ENCODE assay signal across 11 mouse cellular contexts in genomic region chr1:39839217-39839616, GRCm38 (mm10). TPM values are rescaled to one million over a fixed set of nuclear protein-coding genes. Genes with fewer than 3 reads are reported as not detected.
DNase-seq lines count a peak whose midpoint lies in the region; ATAC-seq and TF ChIP-seq lines count a peak whose summit lies in the region.
"Had no signal": no experiment of that assay in that cellular context is flagged by ENCODE, and none has a peak within 500 bp of the region (broad histone marks: within the 10 kb centered on the region; RNA-seq: fewer than 3 reads in every experiment).

No protein-coding gene starts in this region.

- H3K9me3 ChIP-seq in lung, embryonic 14.5 days (ENCODE audit: low read depth, low read length), result no peaks in the 10 kb centered on the region
- no peaks in the 10 kb centered on the region for H3K9me3 ChIP-seq in forebrain, embryonic 15.5 days
- no peaks in the 10 kb centered on the region for H3K9me3 ChIP-seq in liver, embryonic 15.5 days (replicated peaks)
- H3K9me3 ChIP-seq: megakaryocyte, embryonic 14.5 days had no signal

- no peak overlapping the region for H3K4me2 ChIP-seq in lung, embryonic 14.5 days
- H3K4me2 ChIP-seq in forebrain, embryonic 15.5 days (replicated peaks), result no peak overlapping the region
- H3K4me2 ChIP-seq in liver, embryonic 15.5 days, result peak overlapping the region; percentile 13; the same call in 1 of the 2 replicates

- no peak overlapping the region for H3K27ac ChIP-seq in lung, embryonic 14.5 days (ENCODE audit: low read depth)
- H3K27ac ChIP-seq in forebrain, embryonic 15.5 days (replicated peaks), result peak overlapping the region; percentile 70
- H3K27ac ChIP-seq in liver, embryonic 15.5 days (replicated peaks), result no peak overlapping the region

- H3K4me3 ChIP-seq in lung, embryonic 14.5 days (ENCODE audit: low read depth, low read length), result no peak overlapping the region
- H3K4me3 ChIP-seq in forebrain, embryonic 15.5 days, result no peak overlapping the region
- no peak overlapping the region for H3K4me3 ChIP-seq in liver, embryonic 15.5 days (replicated peaks)
- H3K4me3 ChIP-seq: megakaryocyte, embryonic 14.5 days had no signal

- no peak overlapping the region for H3K9ac ChIP-seq in lung, embryonic 14.5 days
- no peak overlapping the region; the same call in 1 of the 2 replicates for H3K9ac ChIP-seq in forebrain, embryonic 15.5 days (replicated peaks)
- no peak overlapping the region for H3K9ac ChIP-seq in liver, embryonic 15.5 days

- H3K36me3 ChIP-seq in lung, embryonic 14.5 days (ENCODE audit: insufficient read depth), result no peaks in the 10 kb centered on the region
- H3K36me3 ChIP-seq in forebrain, embryonic 15.5 days, result no peaks in the 10 kb centered on the region
- H3K36me3 ChIP-seq in liver, embryonic 15.5 days (replicated peaks), result no peaks in the 10 kb centered on the region

- no peaks in the 10 kb centered on the region for H3K27me3 ChIP-seq in lung, embryonic 14.5 days (ENCODE audit: insufficient read depth, low read length)
- no peaks in the 10 kb centered on the region for H3K27me3 ChIP-seq in forebrain, embryonic 15.5 days
- H3K27me3 ChIP-seq in liver, embryonic 15.5 days, result no peaks in the 10 kb centered on the region

- TF ChIP-seq CTCF in lung, embryonic 14.5 days (IDR thresholded peaks at IDR 0.05; ENCODE audit: low read depth), result no peak

- intact Hi-C loops in gastrocnemius, postnatal 36 days (cut with DNase I), result no loop called here

- no peaks in the 10 kb centered on the region for H3K4me1 ChIP-seq in lung, embryonic 14.5 days (ENCODE audit: insufficient read depth)
- H3K4me1 ChIP-seq in forebrain, embryonic 15.5 days, result peaks cover 16% of the 10 kb centered on the region
- H3K4me1 ChIP-seq in liver, embryonic 15.5 days (replicated peaks), result peaks cover 25% of the 10 kb centered on the region
- H3K4me1 ChIP-seq: megakaryocyte, embryonic 14.5 days had no signal

- no peak for DNase-seq in lung, embryonic 14.5 days
- no peak for DNase-seq in lung, postnatal 10 days
- DNase-seq in yolk sac, embryonic 10.5 days (ENCODE audit: low spot score), result peak; percentile 20
- no peak for DNase-seq in gastrocnemius, postnatal 36 days
- no peak for DNase-seq in spleen, postnatal 36 days (ENCODE audit: low spot score in 2 of 2)
- DNase-seq in spleen, postnatal 14 days (ENCODE audit: low spot score in 2 of 2), result no peak
- DNase-seq: adrenal gland, postnatal 25 days had no signal

- ATAC-seq in lung, embryonic 14.5 days (ENCODE audit: insufficient read depth), result peak; percentile 62; the same call in 1 of the 2 replicates
- ATAC-seq in forebrain, embryonic 15.5 days (replicated peaks), result peak; percentile 51
- 0 out of 2 replicates have a peak, but pooled peaks have one; percentile 28 for ATAC-seq in liver, embryonic 15.5 days (ENCODE audit: insufficient read depth)

- WGBS in lung, embryonic 14.5 days, result 42% methylated on average over 10 of the region's 10 CpGs
- WGBS in forebrain, embryonic 15.5 days, result 46% methylated on average over 10 of the region's 10 CpGs
- WGBS in liver, embryonic 15.5 days (ENCODE audit: insufficient replicate concordance), result 41% methylated on average over 10 of the region's 10 CpGs

RNA-seq across cellular contexts. Expression of gene Gm3646, which starts 34.1 kb away (rescaled TPM):
- not detected in 2 replicates for polyA plus RNA-seq in lung, embryonic 14.5 days (2014; fragmentation: Nextera tagmentation; extraction: Ambion mirVana)
- not detected in 2 replicates for polyA plus RNA-seq in forebrain, embryonic 15.5 days (2015; fragmentation: Nextera tagmentation; extraction: Ambion mirVana)
- not detected in 2 replicates for polyA plus RNA-seq in liver, embryonic 15.5 days (2015; fragmentation: Nextera tagmentation; extraction: Ambion mirVana)
- total RNA-seq in gastrocnemius, postnatal 36 days (2021), result 1 to 10 TPM; 1.3 to 1.9 TPM
- total RNA-seq: adrenal gland, postnatal 25 days; layer of hippocampus, postnatal 25 days had no signal
